Mouse (Mus musculus): Measurements from ENCODE around the gene AU040320. TPM values are rescaled to one million over a fixed set of nuclear protein-coding genes. Genes with fewer than 3 reads are reported as not detected.

The AU040320 gene
- polyA plus RNA-seq, 2 experiments: 5.9 to 7.5 TPM

DNA sequence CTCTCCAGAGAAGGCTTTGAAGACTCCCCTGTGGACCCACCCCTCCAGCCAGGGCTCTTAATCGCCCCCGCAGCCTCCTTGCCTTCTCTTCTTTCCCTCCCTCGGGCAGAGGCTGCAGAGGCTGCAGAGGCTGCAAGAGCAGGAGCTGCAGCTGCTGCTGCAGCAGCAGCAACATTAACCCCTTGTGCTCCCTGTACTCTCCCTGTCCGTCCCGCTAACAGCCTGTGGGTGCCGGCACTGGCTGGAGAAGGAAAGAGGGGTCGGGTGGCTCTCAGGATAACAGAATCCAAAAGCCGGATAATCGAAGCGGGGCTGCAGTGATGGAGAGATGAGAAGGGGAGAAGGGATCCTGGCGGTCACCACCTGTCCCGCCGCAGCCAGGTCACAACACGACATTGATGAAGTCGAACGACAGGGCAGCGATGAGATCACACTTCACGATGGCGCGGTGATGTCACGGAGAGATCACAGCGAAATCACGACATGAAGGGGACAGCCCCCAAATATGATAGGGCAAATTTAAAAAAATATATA lies 669 bp upstream of the AU040320 start:
- DNase-seq (ENCODE audit: low read depth in 3 of 3, low spot score in 3 of 3) (peak in 1 of 3 experiments; percentile 20), ATAC-seq (ENCODE audit: insufficient read depth) (peak; percentile 0; the same call in 1 of the 2 replicates)
- WGBS (ENCODE audit: insufficient replicate concordance): under 1% methylated on average over 23 of the region's 23 CpGs

DNA sequence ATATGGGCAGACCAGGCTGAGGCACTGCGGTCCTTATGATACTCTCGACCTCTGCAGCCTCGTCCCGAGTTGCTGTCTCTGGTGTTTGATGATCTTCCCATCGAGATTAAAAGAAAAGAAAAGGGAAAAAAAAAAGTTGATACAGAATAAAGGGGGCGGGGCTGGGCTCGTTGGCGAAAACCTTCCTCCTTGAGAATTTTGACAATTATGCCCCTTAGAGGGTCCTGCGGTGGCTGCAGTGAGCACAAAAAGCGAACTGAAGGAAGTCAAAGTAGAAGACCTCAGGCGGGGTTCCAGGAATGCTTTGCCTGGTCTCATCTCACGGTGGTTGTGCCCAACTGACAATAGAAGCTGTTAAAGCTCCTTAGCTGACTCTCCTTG lies 877 bp downstream of the AU040320 start:
- H3K36me3 ChIP-seq (replicated peaks; ENCODE audit: control insufficient read depth, insufficient read depth, low read depth): no peaks in the 10 kb centered on the region; the same call in none of the 2 replicates
- DNase-seq (ENCODE audit: low read depth in 3 of 3, low spot score in 3 of 3) (no peak), ATAC-seq (ENCODE audit: insufficient read depth) (no peak)
- H3K9me3 ChIP-seq (ENCODE audit: control insufficient read depth, low read length): no peaks in the 10 kb centered on the region
- H3K4me1 ChIP-seq (replicated peaks; ENCODE audit: control insufficient read depth in 2 of 2, insufficient read depth in 2 of 2, low read length in 1 of 2): peaks cover 0 to 7% of the 10 kb centered on the region in 2 experiments
- H3K27ac ChIP-seq: no peak overlapping the region
- no peaks in the 10 kb centered on the region for H3K27me3 ChIP-seq (ENCODE audit: control insufficient read depth, insufficient read depth, low read length)
- TF ChIP-seq CTCF (IDR thresholded peaks at IDR 0.05; ENCODE audit: low read depth) (no peak), EP300 (IDR thresholded peaks at IDR 0.05; ENCODE audit: low read depth) (no peak)
- peak overlapping the region; percentile 92 for H3K4me2 ChIP-seq (ENCODE audit: low read depth)
- H3K4me3 ChIP-seq (ENCODE audit: insufficient read depth in 1 of 2, low read depth in 2 of 2, low read length in 2 of 2): peak overlapping the region; percentile 79
- peak overlapping the region; percentile 74 for H3K9ac ChIP-seq (replicated peaks)
- 1% methylated on average over 12 of the region's 12 CpGs for WGBS (ENCODE audit: insufficient replicate concordance)

More for the DNA sequence above, 669 bp upstream of the AU040320 start:
- H3K36me3 ChIP-seq (replicated peaks; ENCODE audit: control insufficient read depth, insufficient read depth, low read depth): no peaks in the 10 kb centered on the region; the same call in 1 of the 2 replicates
- peak overlapping the region; percentile 92 for H3K4me2 ChIP-seq (ENCODE audit: low read depth)
- TF ChIP-seq CTCF (IDR thresholded peaks at IDR 0.05; ENCODE audit: low read depth): no peak
- no peak for TF ChIP-seq EP300 (IDR thresholded peaks at IDR 0.05; ENCODE audit: low read depth)
- peak overlapping the region; percentile 79 for H3K4me3 ChIP-seq (ENCODE audit: insufficient read depth in 1 of 2, low read depth in 2 of 2, low read length in 2 of 2)
- H3K4me1 ChIP-seq (replicated peaks; ENCODE audit: control insufficient read depth in 2 of 2, insufficient read depth in 2 of 2, low read length in 1 of 2): peaks cover 0 to 7% of the 10 kb centered on the region in 2 experiments
- H3K9me3 ChIP-seq (ENCODE audit: control insufficient read depth, low read length): no peaks in the 10 kb centered on the region
- no peak overlapping the region for H3K27ac ChIP-seq
- peak overlapping the region; percentile 67 for H3K9ac ChIP-seq (replicated peaks)
- H3K27me3 ChIP-seq (ENCODE audit: control insufficient read depth, insufficient read depth, low read length): no peaks in the 10 kb centered on the region

DNA sequence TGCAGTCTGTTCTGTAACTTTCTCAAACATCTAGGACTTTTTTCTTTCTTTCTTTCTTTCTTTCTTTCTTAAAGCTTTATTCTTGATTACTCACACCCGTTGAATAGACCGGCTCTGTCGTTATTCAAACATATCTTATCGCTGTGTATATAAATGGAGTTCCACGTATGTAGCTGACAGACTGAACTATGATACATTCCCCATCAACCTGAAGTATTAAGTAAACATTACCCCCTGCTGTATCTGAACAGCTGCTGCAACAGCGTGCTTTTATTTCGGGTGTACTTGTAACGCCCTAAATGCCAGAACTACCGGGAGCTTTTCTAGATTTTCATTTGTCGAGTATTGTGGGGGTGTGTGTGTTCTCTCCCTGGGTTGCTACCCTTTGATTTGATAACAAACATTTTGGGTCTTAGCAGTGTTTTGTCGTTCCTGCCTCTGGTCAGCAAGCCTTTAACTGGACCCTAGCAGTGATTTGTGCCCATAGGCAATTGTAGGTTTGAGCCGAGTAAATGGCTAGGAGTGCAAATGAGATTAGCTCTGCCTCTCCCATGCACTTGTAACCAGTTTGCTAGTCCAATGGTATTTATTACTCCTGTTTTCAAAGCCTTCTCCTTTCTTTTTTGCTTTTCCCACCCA lies 1.5 kb downstream of the AU040320 start:
- 59% methylated on average over 12 of the region's 12 CpGs for WGBS (ENCODE audit: insufficient replicate concordance)
- Histone ChIP-seq H3K27me3 (ENCODE audit: control insufficient read depth, insufficient read depth, low read length) (no peaks in the 10 kb centered on the region), H3K36me3 (replicated peaks; ENCODE audit: control insufficient read depth, insufficient read depth, low read depth) (no peaks in the 10 kb centered on the region; the same call in none of the 2 replicates), H3K4me2 (ENCODE audit: low read depth) (peak overlapping the region; percentile 92), H3K4me1 (replicated peaks; ENCODE audit: control insufficient read depth in 2 of 2, insufficient read depth in 2 of 2, low read length in 1 of 2) (peaks cover 0 to 7% of the 10 kb centered on the region in 2 experiments), H3K4me3 (ENCODE audit: insufficient read depth in 1 of 2, low read depth in 2 of 2, low read length in 2 of 2) (peak overlapping the region in 1 of 2 experiments; percentile 79; a peak in 2 of 4 replicates), H3K9me3 (ENCODE audit: control insufficient read depth, low read length) (no peaks in the 10 kb centered on the region), H3K27ac (no peak overlapping the region), H3K9ac (replicated peaks) (no peak overlapping the region)
- ATAC-seq (ENCODE audit: insufficient read depth) (no peak), DNase-seq (ENCODE audit: low read depth in 3 of 3, low spot score in 3 of 3) (no peak)
- TF ChIP-seq EP300 (IDR thresholded peaks at IDR 0.05; ENCODE audit: low read depth): no peak
- no peak for TF ChIP-seq CTCF (IDR thresholded peaks at IDR 0.05; ENCODE audit: low read depth)

DNA sequence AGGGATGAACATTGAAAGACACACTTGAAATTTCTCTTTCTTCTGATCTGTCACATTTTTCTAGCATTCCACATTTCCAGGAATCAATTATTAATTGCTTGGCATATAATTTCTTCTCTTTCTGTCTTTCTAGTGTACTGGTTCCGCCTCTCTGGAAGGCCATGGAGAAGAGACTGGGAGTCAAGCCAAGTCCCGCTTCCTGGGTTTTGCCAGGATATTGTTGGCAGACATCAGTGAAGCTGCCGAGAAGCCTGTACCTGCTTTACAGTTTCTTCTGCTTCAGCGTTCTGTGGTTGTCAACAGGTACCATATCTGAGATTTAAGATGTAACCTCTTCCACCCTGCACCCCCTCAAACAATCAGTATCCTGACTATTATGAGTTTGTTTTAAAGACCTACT lies 3.4 kb downstream of the AU040320 start:
- TF ChIP-seq EP300 (IDR thresholded peaks at IDR 0.05; ENCODE audit: low read depth) (no peak), CTCF (IDR thresholded peaks at IDR 0.05; ENCODE audit: low read depth) (no peak)
- H3K4me3 ChIP-seq (ENCODE audit: insufficient read depth in 1 of 2, low read depth in 2 of 2, low read length in 2 of 2): no peak overlapping the region
- no peak overlapping the region for H3K27ac ChIP-seq
- H3K36me3 ChIP-seq (replicated peaks; ENCODE audit: control insufficient read depth, insufficient read depth, low read depth): no peaks in the 10 kb centered on the region; the same call in none of the 2 replicates
- H3K9me3 ChIP-seq (ENCODE audit: control insufficient read depth, low read length): no peaks in the 10 kb centered on the region
- H3K4me2 ChIP-seq (ENCODE audit: low read depth): no peak overlapping the region
- peaks cover 0 to 7% of the 10 kb centered on the region in 2 experiments for H3K4me1 ChIP-seq (replicated peaks; ENCODE audit: control insufficient read depth in 2 of 2, insufficient read depth in 2 of 2, low read length in 1 of 2)
- ATAC-seq (ENCODE audit: insufficient read depth): no peak
- H3K27me3 ChIP-seq (ENCODE audit: control insufficient read depth, insufficient read depth, low read length): no peaks in the 10 kb centered on the region
- H3K9ac ChIP-seq (replicated peaks): no peak overlapping the region
- WGBS (ENCODE audit: insufficient replicate concordance): 72% methylated on average over 4 of the region's 4 CpGs
- DNase-seq (ENCODE audit: low read depth in 3 of 3, low spot score in 3 of 3): no peak

DNA sequence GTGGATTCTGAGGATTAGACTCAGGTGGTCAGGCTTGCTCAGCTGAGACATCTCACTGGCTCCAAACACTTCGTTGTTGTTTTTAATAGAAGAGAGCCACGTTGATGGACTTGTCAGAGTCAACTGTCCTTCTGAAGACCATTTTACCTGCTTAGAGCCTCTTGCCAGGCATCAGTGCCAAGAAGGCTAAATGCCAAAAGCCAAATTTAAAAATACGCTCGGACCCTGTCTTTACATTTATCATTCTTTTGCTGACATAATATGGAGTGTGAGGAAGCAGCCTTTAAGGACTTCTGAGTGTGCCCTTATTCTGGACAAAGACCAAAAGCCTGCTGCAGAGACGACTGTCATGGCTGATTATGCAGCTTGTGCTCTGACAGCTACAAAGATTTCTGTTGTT lies 5.0 kb downstream of the AU040320 start:
- H3K4me2 ChIP-seq (ENCODE audit: low read depth): no peak overlapping the region
- H3K4me1 ChIP-seq (replicated peaks; ENCODE audit: control insufficient read depth in 2 of 2, insufficient read depth in 2 of 2, low read length in 1 of 2): peaks cover 0 to 5% of the 10 kb centered on the region in 2 experiments; a peak in 3 of 4 replicates
- H3K36me3 ChIP-seq (replicated peaks; ENCODE audit: control insufficient read depth, insufficient read depth, low read depth): no peaks in the 10 kb centered on the region; the same call in none of the 2 replicates
- H3K27ac ChIP-seq: no peak overlapping the region
- TF ChIP-seq EP300 (IDR thresholded peaks at IDR 0.05; ENCODE audit: low read depth) (no peak), CTCF (IDR thresholded peaks at IDR 0.05; ENCODE audit: low read depth) (no peak)
- no peak for ATAC-seq (ENCODE audit: insufficient read depth)
- no peak for DNase-seq (ENCODE audit: low read depth in 3 of 3, low spot score in 3 of 3)
- H3K27me3 ChIP-seq (ENCODE audit: control insufficient read depth, insufficient read depth, low read length): no peaks in the 10 kb centered on the region
- no peak overlapping the region for H3K4me3 ChIP-seq (ENCODE audit: insufficient read depth in 1 of 2, low read depth in 2 of 2, low read length in 2 of 2)
- H3K9ac ChIP-seq (replicated peaks): no peak overlapping the region
- 68% methylated on average over 5 of the region's 5 CpGs for WGBS (ENCODE audit: insufficient replicate concordance)
- H3K9me3 ChIP-seq (ENCODE audit: control insufficient read depth, low read length): no peaks in the 10 kb centered on the region

Measured in liver, embryonic 14.5 days (tissue).